Mouse (Mus musculus): ENCODE data around the gene Fam180a.

DNA sequence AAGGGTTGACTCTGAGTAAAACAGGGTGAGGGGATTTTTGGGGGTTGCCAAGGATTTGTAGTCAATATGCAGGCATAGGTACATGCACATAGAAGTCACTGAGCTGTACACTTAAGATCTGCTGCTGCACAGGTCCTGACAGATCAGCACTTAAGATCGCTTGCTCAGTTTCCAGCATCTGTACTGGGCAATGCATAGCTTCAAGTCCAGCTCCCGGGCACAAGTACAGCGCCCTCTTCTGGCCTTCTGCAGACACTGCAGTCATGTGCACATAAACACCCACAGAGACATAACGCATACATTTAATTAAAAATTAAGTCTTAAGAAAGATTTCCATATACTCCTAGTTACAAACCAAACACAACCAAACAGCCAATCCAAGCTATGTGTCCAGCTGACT is 8.3 kb upstream of the Fam180a start:
- no peak for TF ChIP-seq POLR2A (IDR thresholded peaks at IDR 0.05; ENCODE audit: control insufficient read depth, low read depth, low read length)
- TF ChIP-seq CTCF (IDR thresholded peaks at IDR 0.05; ENCODE audit: control insufficient read depth, insufficient read depth, insufficient replicate concordance, low read depth, low read length) = peak; percentile 85; the same call in 1 of the 2 replicates
